Mouse (Mus musculus): ENCODE results near the gene Dlst.

DNA sequence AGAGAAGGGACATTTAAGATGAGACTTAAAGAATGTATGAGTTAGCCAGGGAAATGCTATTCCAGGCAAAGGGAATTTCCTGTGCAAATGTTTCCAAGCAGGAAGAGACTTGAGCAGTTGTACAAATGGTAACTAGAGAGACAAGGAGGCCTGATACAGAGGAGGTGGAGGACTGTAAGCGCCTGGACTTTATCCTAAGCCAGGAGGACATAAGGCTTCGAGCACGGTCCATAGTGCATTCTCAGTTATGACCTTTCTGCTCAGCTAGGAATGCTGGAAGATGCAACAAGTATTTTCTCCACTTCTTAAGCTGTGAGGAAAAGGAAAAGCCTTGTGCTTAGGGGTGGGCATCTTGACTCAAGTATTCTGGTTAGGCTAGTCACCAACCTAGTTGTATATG lies 2.7 kb downstream of the Dlst start:
- TF ChIP-seq CTCF (IDR thresholded peaks at IDR 0.05; ENCODE audit: control insufficient read depth, insufficient read depth, insufficient read length), result no peak
- no peak for TF ChIP-seq USF1 (IDR thresholded peaks at IDR 0.05; ENCODE audit: low read depth)
- no peak for TF ChIP-seq MAX (IDR thresholded peaks at IDR 0.05)
- TF ChIP-seq CEBPB (IDR thresholded peaks at IDR 0.05; ENCODE audit: low read depth), result no peak
- TF ChIP-seq MYOG (IDR thresholded peaks at IDR 0.05; ENCODE audit: control insufficient read depth, extremely low read depth, insufficient read length), result no peak
- no peak for TF ChIP-seq MYOD1 (IDR thresholded peaks at IDR 0.05; ENCODE audit: control insufficient read depth, insufficient read length, low read depth)
- TF ChIP-seq FOSL1 (IDR thresholded peaks at IDR 0.05; ENCODE audit: insufficient read depth, low read length, poor library complexity, severe bottlenecking), result no peak

All from C2C12 (cell line).